Mouse (Mus musculus) urinary bladder, postnatal 36 days (tissue): ENCODE results near the gene Kank1.

Experiments
- DNase-seq, 2 experiments: peaks; one replicate each; pipeline ENCODE4 v3.0.0; 2022; ENCODE audit warnings: low spot score in 2 of 2, mixed read lengths in 1 of 2

Gene Kank1

DNA sequence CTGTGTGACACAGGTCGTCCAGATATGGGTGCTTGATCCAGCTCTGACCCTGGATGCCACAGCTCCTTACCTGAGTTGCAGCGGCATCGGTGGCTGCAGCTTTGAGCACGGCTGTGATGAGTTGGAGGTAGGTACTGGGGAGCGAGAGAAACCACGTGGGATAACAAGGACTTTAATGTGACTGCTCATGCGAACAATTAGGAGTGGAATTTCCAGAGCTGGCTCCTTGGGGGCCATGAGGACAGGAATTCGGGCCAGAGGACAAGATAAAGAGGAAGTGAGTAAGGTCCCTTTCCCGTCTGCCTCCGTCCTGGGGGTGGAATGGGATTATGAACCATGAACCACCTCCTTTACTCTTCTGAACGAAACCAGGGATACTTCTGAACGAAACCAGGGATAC, 129.8 kb downstream of the Kank1 start:
- no peak for DNase-seq

DNA sequence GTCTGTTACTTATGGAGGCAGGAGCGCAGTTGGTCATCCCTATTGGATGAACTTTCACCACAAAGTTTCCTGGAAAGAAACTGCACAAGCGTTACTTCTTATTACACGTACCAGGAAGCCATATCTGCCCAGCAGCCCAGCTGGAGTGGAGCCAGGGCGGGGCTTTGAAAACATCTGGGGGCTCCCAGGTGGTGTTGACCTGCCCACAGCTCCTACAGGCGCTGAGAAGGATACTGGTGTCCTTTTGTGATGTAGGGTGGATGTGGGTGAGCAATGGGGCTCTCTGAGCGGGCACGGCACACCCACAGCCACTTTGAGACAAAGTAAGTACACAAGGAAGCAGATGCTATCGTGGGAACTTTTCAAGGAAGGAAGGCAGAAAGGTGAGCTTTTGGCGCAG, 133.7 kb downstream of the Kank1 start:
- no peak for DNase-seq

GRCm38 (mm10) chr19:25372794-25373193, 136.0 kb downstream of the Kank1 start:
- DNase-seq: no peak

GRCm38 (mm10) chr19:25373594-25373993, 136.8 kb downstream of the Kank1 start:
- no peak for DNase-seq

DNA sequence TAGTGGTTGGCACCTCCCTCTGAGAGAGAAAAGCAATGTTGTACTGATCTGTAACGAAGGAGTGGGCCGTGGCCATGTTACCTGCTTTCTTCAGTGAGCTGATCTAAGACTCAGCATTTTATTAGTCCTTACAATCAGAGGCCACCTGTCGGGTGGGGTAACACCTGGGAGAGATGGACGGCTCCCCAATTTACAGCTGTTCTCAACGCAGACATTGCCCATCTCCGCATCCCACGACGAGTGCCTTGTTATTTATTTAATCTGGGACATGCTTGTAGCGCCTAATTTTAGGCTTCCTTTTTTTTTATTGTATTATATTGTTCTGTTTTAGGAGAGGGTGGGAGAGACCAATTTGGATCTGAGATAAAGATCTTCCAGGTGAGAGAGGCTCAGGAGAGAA, 137.4 kb downstream of the Kank1 start:
- no peak for DNase-seq

DNA sequence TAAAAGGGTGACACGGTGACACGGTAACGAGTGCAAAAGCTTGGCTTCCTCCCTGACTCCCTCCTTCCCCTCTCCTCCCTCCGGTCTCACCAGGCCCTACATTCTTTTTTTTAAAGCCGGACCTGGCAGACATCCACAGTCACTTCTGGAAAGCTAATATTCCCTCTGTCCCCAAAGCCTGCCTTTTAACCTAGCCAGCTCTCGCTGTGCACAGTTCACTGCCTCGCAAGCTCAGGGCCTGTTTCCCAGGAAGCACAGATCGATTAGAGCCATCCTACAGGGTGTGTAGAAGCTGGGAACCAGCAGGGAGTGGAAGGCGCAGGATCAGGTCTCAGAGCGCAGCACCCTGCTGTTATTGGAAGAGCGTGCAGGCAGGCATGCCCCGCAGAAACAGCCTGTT, 138.2 kb downstream of the Kank1 start:
- DNase-seq: peak in 1 of 2 experiments; percentile 65

GRCm38 (mm10) chr19:25376871-25377270, 140.1 kb downstream of the Kank1 start:
- DNase-seq: no peak

DNA sequence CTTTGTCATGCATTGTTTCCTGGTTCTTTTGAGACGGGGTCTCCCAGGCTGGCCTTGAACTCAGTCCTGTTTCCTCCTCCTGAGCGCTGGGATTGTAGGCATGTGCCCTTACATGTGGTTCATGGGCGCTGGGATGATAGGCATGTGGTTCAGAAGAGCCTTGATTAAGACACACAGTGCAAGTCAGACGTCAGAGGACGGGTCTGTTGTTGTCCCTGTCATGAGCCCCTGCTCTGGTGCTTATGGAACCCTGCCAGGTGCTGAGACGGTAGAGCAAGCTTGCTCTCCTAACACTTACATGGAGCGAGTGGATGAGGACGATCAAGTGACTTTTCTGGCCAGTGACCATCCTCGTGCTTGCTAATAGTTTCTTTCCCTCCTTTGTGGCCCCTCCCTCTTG, 143.9 kb downstream of the Kank1 start:
- DNase-seq: no peak

- DNase-seq: peak in 1 of 2 experiments; percentile 31
These were observed 145.2 kb downstream of the Kank1 start for GRCm38 (mm10) chr19:25381972-25382371.

DNA sequence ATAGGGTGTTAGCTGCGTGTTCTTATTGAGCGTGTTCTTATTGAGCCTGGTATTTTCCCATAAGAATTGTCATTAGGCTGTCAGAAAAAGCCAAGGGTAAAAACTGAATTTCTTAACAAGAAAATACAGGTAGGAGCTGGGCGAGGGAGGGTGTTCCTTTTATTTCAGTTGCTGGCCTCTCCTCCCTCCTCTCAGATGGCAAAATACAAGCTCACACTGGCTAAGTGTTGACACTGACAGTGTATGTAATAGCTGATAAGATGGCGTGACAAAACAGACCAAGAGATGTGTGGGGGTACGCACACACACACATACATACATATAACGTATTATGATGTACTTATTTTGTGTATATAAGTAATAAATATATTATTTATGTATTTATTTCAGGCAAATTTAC, 145.7 kb downstream of the Kank1 start:
- no peak for DNase-seq

DNA sequence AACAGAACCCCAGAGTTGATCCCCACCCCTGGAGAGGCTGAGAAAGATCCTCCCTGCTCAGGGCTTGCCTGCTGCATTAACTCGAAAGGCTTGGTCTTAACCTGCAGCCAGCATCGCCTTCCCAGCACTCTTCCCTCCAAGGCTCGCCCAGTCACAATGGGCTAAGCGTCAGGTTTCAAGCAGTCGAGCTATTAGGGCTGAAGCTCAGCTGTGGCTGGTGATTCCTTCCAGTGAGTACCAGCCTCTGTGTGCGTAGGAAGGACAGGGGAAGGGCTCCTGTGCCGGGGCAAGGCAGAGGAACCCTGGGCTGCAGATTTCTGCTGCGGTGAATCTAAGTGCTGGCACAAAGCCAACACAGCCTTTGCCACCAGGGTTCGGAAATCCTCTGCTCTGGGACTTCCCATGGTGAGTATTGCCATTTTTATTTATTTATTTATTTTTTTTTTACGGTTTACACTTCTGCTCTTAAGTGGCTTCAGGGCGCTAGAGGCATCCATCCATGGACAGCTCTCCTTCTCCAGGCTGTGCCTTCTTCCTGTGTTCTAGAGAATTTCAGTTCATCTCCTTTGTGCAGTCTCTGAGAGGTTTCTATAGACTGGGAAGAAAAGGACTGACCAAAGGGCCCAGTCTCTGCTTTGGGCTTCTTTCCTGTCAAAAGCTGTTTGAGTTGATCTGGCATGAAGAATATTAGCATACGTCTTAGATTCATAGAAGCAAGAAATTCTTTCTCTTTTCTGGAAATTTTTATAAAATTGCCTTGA, 146.8 kb downstream of the Kank1 start:
- DNase-seq: no peak

DNA sequence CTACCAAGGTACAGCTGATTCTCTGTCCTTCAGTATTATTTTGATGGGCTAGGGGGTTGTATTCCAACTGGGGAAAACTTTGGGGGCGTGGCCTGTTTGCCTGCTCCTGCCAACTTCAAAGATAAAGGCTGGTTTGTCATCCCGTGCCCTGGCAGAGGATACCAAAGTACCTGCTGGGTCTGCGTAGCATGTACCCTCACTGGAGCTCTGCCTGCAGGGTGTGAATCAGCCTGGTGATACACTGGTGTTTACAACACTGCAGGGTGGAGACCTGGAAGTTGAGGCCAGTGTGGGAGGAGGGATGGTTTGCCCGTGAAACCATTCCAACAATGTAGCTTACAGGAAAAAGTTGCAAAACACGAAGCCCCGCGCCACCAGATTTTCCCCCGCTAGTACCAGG, 149.2 kb downstream of the Kank1 start:
- DNase-seq: peak in 1 of 2 experiments; percentile 38

- no peak for DNase-seq
These were observed 150.1 kb downstream of the Kank1 start for GRCm38 (mm10) chr19:25386679-25387470.

- no peak for DNase-seq
These were observed 151.1 kb downstream of the Kank1 start for GRCm38 (mm10) chr19:25387902-25388301.

- DNase-seq: no peak
These were observed 155.4 kb downstream of the Kank1 start for GRCm38 (mm10) chr19:25392135-25392534.

- no peak for DNase-seq
These were observed 158.3 kb downstream of the Kank1 start for GRCm38 (mm10) chr19:25395035-25395434.

DNA sequence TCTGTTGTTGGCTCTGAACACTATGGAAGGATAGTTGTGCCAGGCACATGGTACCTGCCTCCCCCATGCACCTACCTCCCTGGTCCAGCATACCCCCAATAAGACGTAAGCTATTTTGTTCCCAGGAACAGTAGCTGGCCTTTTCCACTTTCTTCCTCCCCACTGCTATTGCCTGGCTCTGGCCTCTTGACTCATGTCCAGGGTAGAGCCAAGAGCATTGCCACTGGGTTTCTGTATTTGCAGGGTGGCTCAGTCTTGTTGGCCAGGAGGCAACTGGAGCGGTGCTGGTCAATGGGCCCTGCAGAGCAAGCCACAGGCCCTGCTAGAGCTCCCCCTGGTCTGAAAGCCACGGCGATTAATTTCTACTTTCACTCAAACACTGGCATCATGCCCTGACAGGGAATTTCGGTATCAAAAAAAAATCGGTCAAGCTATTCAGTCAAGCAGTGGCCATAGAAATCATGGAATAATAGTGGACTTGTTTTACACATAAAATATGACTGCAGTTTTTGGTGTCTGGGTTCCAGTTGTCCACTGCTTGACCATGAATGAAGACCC, 160.0 kb downstream of the Kank1 start:
- DNase-seq: no peak

DNA sequence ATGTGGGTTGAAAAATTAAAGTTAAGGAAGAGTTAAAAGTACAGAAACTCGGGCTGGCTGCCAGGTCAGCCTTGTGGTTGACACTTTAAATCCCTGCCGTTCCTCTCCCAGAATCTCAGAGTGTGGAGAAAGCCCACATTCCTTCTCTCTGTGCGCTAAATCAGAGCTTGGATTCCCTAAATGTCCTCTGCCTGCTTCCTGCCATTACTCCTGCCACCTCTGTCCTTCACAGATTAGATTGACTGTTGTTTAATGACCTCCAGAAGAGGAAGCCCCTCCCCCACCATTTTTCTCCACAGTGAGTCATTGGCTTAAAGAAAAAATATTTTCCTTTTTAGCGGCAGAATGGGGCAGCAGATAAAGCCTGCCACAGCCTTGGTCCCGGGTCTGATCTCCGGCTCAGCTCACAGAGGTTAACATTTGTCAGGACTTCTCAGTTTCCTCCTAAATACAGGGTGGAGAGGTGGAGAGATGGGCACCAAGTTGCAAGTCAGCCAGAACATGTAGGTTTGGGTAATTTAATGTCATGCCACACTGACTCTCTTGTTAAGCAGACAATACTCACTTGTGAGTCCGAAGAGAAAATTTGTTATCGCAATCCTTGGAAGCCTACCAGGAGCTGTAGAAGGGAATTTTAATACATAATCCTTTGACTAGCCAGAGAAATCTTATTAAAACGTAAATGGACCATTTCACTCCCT, 162.9 kb downstream of the Kank1 start:
- DNase-seq: no peak

GRCm38 (mm10) chr19:25400212-25400913, 163.6 kb downstream of the Kank1 start:
- no peak for DNase-seq

- no peak for DNase-seq
These were observed 164.7 kb downstream of the Kank1 start for GRCm38 (mm10) chr19:25401521-25401920.

- no peak for DNase-seq
These were observed 167.4 kb downstream of the Kank1 start for GRCm38 (mm10) chr19:25404163-25404562.

DNA sequence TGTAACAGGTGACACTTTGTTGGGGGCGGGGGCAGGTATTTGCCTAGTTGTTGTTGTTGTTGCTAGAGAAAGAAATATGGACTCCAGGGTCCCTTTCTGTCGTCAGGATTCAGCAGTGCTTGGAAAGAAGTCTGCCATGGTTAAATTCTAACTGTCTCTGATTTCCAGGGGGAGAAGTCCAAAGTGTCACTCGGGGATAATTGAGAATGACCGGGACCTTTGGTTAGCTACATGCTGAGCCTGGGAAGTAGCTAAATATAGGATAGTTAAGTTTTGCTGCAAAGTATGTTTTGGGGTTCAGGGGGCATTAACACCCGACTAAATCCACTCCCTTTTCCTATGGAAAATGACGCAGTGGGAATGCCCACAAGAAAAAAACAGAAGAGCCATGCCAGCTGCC, 169.2 kb downstream of the Kank1 start:
- DNase-seq: no peak
